16 mouse cellular contexts compared by ENCODE assay signal in genomic region chr10:20402941-20403340, GRCm38 (mm10).
"Had no signal": no experiment of that assay in that cellular context is flagged by ENCODE, and none has a peak within 500 bp of the region (broad histone marks: within the 10 kb centered on the region; RNA-seq: fewer than 3 reads in every experiment).

No protein-coding gene starts in this region.

- H3K9ac ChIP-seq: neural tube, embryonic 13.5 days; neural tube, embryonic 15.5 days; stomach, embryonic 15.5 days had no signal

- DNase-seq: retina, postnatal 1 day; right cerebral cortex, adult 18-20 months; right cerebral cortex, postnatal 14 days; right cerebral cortex, postnatal 25 days; right cerebral cortex, postnatal 4 days; spleen, adult 18-20 months; thymus, adult 18-20 months; thymus, adult 2 months; thymus, postnatal 14 days; thymus, postnatal 25 days; thymus, postnatal 36 days; thymus, postnatal 4 days had no signal

- H3K4me1 ChIP-seq: neural tube, embryonic 13.5 days had no signal

- H3K9me3 ChIP-seq: neural tube, embryonic 13.5 days; neural tube, embryonic 15.5 days; stomach, embryonic 15.5 days had no signal

- H3K27ac ChIP-seq: neural tube, embryonic 13.5 days; neural tube, embryonic 15.5 days; stomach, embryonic 15.5 days; stomach, postnatal 0 days had no signal

- H3K27me3 ChIP-seq: neural tube, embryonic 13.5 days; neural tube, embryonic 15.5 days; stomach, embryonic 15.5 days had no signal

- H3K36me3 ChIP-seq: neural tube, embryonic 13.5 days; neural tube, embryonic 15.5 days; stomach, embryonic 15.5 days had no signal

- H3K4me3 ChIP-seq: neural tube, embryonic 13.5 days; neural tube, embryonic 15.5 days; stomach, embryonic 15.5 days had no signal

- H3K4me2 ChIP-seq: neural tube, embryonic 13.5 days; neural tube, embryonic 15.5 days; stomach, embryonic 15.5 days had no signal
